Comparison of ENCODE assay signal across 9 mouse cellular contexts in the genomic region with DNA sequence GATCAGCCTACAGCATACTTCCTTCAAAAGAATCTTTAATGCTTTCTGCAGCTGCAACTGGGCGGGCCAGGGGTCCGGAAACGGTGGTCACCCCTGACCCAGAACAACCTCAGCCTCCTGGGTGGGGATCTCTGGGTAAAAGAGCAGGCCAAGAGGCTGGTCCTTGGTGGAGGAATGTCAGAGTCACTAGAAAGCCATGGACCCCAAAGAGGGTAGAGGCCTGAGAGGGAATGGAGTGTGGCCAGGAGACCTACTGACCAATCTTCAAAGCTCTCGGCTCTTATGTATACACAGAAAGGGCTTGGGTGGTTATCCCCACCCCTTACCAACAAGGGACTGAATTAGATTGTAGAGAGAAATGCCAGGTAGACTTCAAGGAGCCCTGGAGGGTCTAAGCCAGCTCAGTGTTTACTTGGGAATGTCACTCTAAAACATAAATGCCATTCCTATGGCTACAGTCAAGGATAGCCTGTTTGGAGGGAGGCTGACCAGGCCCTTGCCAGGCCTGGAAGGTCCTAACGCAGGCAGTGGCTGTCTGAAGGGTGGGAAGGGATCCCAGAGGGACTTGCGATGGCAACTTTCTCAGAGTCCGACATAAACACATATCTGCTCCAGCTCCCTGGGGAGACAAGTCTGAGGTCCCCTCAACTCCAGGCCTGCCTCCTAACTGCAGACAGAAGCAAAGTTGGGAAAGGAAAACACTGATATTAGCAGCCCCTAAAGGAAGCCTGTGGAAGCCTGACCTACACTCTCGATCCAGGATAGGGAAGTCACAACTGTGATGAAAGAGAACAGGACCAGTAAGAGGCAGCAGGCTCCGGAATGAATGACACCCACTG.
DNase-seq lines count a peak whose midpoint lies in the region; ATAC-seq and TF ChIP-seq lines count a peak whose summit lies in the region.
"Had no signal": no experiment of that assay in that cellular context is flagged by ENCODE, and none has a peak within 500 bp of the region (broad histone marks: within the 10 kb centered on the region; RNA-seq: fewer than 3 reads in every experiment).

No protein-coding gene starts in this region.

- peak overlapping the region; percentile 38 for H3K4me2 ChIP-seq in heart, embryonic 15.5 days
- no peak overlapping the region for H3K4me2 ChIP-seq in neural tube, embryonic 15.5 days
- no peak overlapping the region for H3K4me2 ChIP-seq in forebrain, postnatal 0 days (ENCODE audit: low read depth)
- H3K4me2 ChIP-seq: midbrain, embryonic 12.5 days had no signal

- H3K9me3 ChIP-seq in heart, embryonic 15.5 days (replicated peaks) = no peaks in the 10 kb centered on the region
- no peaks in the 10 kb centered on the region for H3K9me3 ChIP-seq in neural tube, embryonic 15.5 days (replicated peaks)
- no peaks in the 10 kb centered on the region for H3K9me3 ChIP-seq in forebrain, postnatal 0 days (ENCODE audit: low read length)
- H3K9me3 ChIP-seq: midbrain, embryonic 12.5 days had no signal

- no peaks in the 10 kb centered on the region for H3K27me3 ChIP-seq in heart, embryonic 15.5 days
- peaks cover 8% of the 10 kb centered on the region for H3K27me3 ChIP-seq in neural tube, embryonic 15.5 days (replicated peaks)
- peaks cover 2% of the 10 kb centered on the region; the same call in 1 of the 2 replicates for H3K27me3 ChIP-seq in forebrain, postnatal 0 days (ENCODE audit: insufficient read depth, low read length)

- ATAC-seq in heart, embryonic 15.5 days (replicated peaks; ENCODE audit: insufficient number of reproducible peaks, insufficient read depth, low FRiP score, low read depth) = no peak
- no peak for ATAC-seq in neural tube, embryonic 15.5 days (ENCODE audit: low FRiP score)
- ATAC-seq in CD4-positive, CD25-positive, alpha-beta regulatory T cell, adult 4 months = no peak
- no peak for ATAC-seq in forebrain, postnatal 0 days

- H3K4me1 ChIP-seq in lung, adult 2 months (ENCODE audit: control insufficient read depth, insufficient read depth, low read length) = peaks cover 70% of the 10 kb centered on the region
- H3K4me1 ChIP-seq in heart, embryonic 15.5 days (replicated peaks) = peaks cover 100% of the 10 kb centered on the region
- peaks cover 46% of the 10 kb centered on the region for H3K4me1 ChIP-seq in neural tube, embryonic 15.5 days
- no peaks in the 10 kb centered on the region for H3K4me1 ChIP-seq in forebrain, postnatal 0 days (ENCODE audit: insufficient read depth)

- WGBS in lung, adult 2 months = 34% methylated on average over 9 of the region's 9 CpGs
- 61% methylated on average over 9 of the region's 9 CpGs for WGBS in heart, embryonic 15.5 days
- WGBS in neural tube, embryonic 15.5 days = 85% methylated on average over 9 of the region's 9 CpGs
- 83% methylated on average over 9 of the region's 9 CpGs for WGBS in forebrain, postnatal 0 days

- TF ChIP-seq CTCF in lung, adult 2 months (IDR thresholded peaks at IDR 0.05; ENCODE audit: insufficient read depth, low read length) = no peak
- TF ChIP-seq CTCF in forebrain, postnatal 0 days (IDR thresholded peaks at IDR 0.05; ENCODE audit: low read depth) = no peak

- TF ChIP-seq POLR2A in lung, adult 2 months (IDR thresholded peaks at IDR 0.05; ENCODE audit: borderline replicate concordance, extremely low read depth, low read depth, low read length) = no peak

- DNase-seq in lung, adult 2 months = peak; percentile 54
- DNase-seq in lung, postnatal 14 days = no peak
- peak; percentile 38 to 74 for DNase-seq in kidney, postnatal 25 days
- no peak for DNase-seq in forebrain, postnatal 0 days
- no peak for DNase-seq in spleen, postnatal 36 days (ENCODE audit: low spot score in 2 of 2)

- peak overlapping the region; percentile 93 for H3K27ac ChIP-seq in heart, embryonic 15.5 days
- H3K27ac ChIP-seq in neural tube, embryonic 15.5 days (replicated peaks) = peak overlapping the region; percentile 65
- no peak overlapping the region for H3K27ac ChIP-seq in forebrain, postnatal 0 days (ENCODE audit: low read depth, low read length)

- peak overlapping the region; percentile 31 for H3K9ac ChIP-seq in heart, embryonic 15.5 days
- H3K9ac ChIP-seq in neural tube, embryonic 15.5 days (replicated peaks) = no peak overlapping the region
- no peak overlapping the region for H3K9ac ChIP-seq in forebrain, postnatal 0 days
- H3K9ac ChIP-seq: midbrain, embryonic 12.5 days had no signal

- H3K36me3 ChIP-seq in heart, embryonic 15.5 days = no peaks in the 10 kb centered on the region
- H3K36me3 ChIP-seq in neural tube, embryonic 15.5 days = no peaks in the 10 kb centered on the region
- no peaks in the 10 kb centered on the region for H3K36me3 ChIP-seq in forebrain, postnatal 0 days (ENCODE audit: insufficient read depth)
- H3K36me3 ChIP-seq: midbrain, embryonic 12.5 days had no signal

- H3K4me3 ChIP-seq in lung, adult 2 months (replicated peaks; ENCODE audit: extremely low read depth, low read depth, low read length) = no peak overlapping the region
- no peak overlapping the region for H3K4me3 ChIP-seq in heart, embryonic 15.5 days
- no peak overlapping the region for H3K4me3 ChIP-seq in neural tube, embryonic 15.5 days (replicated peaks)
- H3K4me3 ChIP-seq in forebrain, postnatal 0 days (ENCODE audit: low read depth, low read length) = no peak overlapping the region
- H3K4me3 ChIP-seq: midbrain, embryonic 12.5 days had no signal

Comparison
In these comparisons a context has a peak if more than half of its experiments do, and no peak if none do; other contexts are left out.
1. DNase-seq: peak in lung, adult 2 months (single experiment) and kidney, postnatal 25 days (2 of 2); none in lung, postnatal 14 days (single experiment), forebrain, postnatal 0 days (single experiment) and spleen, postnatal 36 days (0 of 2).